Mouse (Mus musculus) brain, embryonic 14.5 days (tissue): ENCODE measurements around the gene Prf1.

Experiments used
- CTCF ChIP-seq: fragments of 200-500 bp; IDR thresholded peaks from 2 replicates; pipeline ENCODE4 v1.5.1; 2012; ENCODE audit warnings: inconsistent platforms, mild to moderate bottlenecking, moderate library complexity, borderline replicate concordance; ENCODE audit not compliant: insufficient read depth, insufficient read length; ENCODE audit errors: extremely low read depth
- POLR2A ChIP-seq: fragments of 200-500 bp; IDR thresholded peaks from 2 replicates; pipeline ENCODE4 v1.6.1; 2012; ENCODE audit warnings: mild to moderate bottlenecking, inconsistent platforms, borderline replicate concordance; ENCODE audit not compliant: poor library complexity, insufficient read depth, insufficient read length, severe bottlenecking; ENCODE audit errors: extremely low read depth

GRCm38 (mm10) chr10:61277051-61277450 lies 20.6 kb upstream of the Prf1 start:
- TF ChIP-seq CTCF (no peak), POLR2A (no peak)
